Mouse (Mus musculus): ENCODE results near the gene Clec2g. TPM values are rescaled to one million over a fixed set of nuclear protein-coding genes. Genes with fewer than 3 reads are reported as not detected.
"Not testable (repeated sequence)": the region's sequence is repeated elsewhere in the genome, so short reads cannot be mapped to it uniquely, and the experiment has no call there.

Gene Clec2g
- total and polyA plus RNA-seq, 3 experiments, result 82.0 to 169 (median 91.7) TPM

- dilution Hi-C loops (cut with MboI; ENCODE audit: extremely low pct_ligation_motif_present, extremely low pct_unique_long_range_greater_than_20kb, low sequenced_read_pairs), result no loop called here
- no peak overlapping the region for H3K4me2 ChIP-seq (ENCODE audit: insufficient read depth, low read depth, poor library complexity, severe bottlenecking)
- no peaks in the 10 kb centered on the region for H3K27me3 ChIP-seq (replicated peaks)
- H3K27ac ChIP-seq (ENCODE audit: insufficient read depth, low read depth), result no peak overlapping the region
- DNase-seq (ENCODE audit: extremely low read depth), result no peak
- H3K79me2 ChIP-seq (replicated peaks; ENCODE audit: control insufficient read depth, extremely low read depth, insufficient read depth, poor library complexity, severe bottlenecking), result no peaks in the 10 kb centered on the region
- H3K36me3 ChIP-seq (replicated peaks in 1 of 2; ENCODE audit: control insufficient read depth in 1 of 2, insufficient read depth in 1 of 2, low read length in 1 of 2), result no peaks in the 10 kb centered on the region
- TF ChIP-seq POLR2A (IDR thresholded peaks at IDR 0.05; ENCODE audit: low read depth, low read length) (no peak), HCFC1 (IDR thresholded peaks at IDR 0.05; ENCODE audit: low read depth, low read length) (no peak), JUN (IDR thresholded peaks at IDR 0.05; ENCODE audit: insufficient read depth, low read depth, low read length) (no peak)
- in situ Hi-C loops (cut with MboI; ENCODE audit: low pct_ligation_motif_present, low pct_unique_long_range_greater_than_20kb, low sequenced_read_pairs), result no loop called here
- H3K9me3 ChIP-seq (replicated peaks; ENCODE audit: low read length), result no peaks in the 10 kb centered on the region
- peaks cover 0 to 13% of the 10 kb centered on the region in 2 experiments; a peak in 2 of 4 replicates for H3K4me1 ChIP-seq (ENCODE audit: control insufficient read depth in 1 of 2, insufficient read depth in 2 of 2)
- H3K9ac ChIP-seq (ENCODE audit: insufficient read depth, low read depth), result no peak overlapping the region
- H3K4me3 ChIP-seq (replicated peaks in 1 of 3; ENCODE audit: low read depth in 2 of 3, low read length in 2 of 3, poor library complexity in 1 of 3), result no peak overlapping the region
These were observed 20.5 kb upstream of the Clec2g start for GRCm38 (mm10) chr6:128913598-128914254.

GRCm38 (mm10) chr6:128917322-128917721, 16.9 kb upstream of the Clec2g start:
- Histone ChIP-seq H3K4me2 (ENCODE audit: insufficient read depth, low read depth, poor library complexity, severe bottlenecking) (no peak overlapping the region), H3K27me3 (replicated peaks) (no peaks in the 10 kb centered on the region), H3K4me1 (ENCODE audit: control insufficient read depth in 1 of 2, insufficient read depth in 2 of 2) (peaks cover 0 to 13% of the 10 kb centered on the region in 2 experiments; a peak in 2 of 4 replicates), H3K27ac (ENCODE audit: insufficient read depth, low read depth) (no peak overlapping the region), H3K9me3 (replicated peaks; ENCODE audit: low read length) (peaks cover 2% of the 10 kb centered on the region), H3K9ac (ENCODE audit: insufficient read depth, low read depth) (no peak overlapping the region), H3K4me3 (replicated peaks in 1 of 3; ENCODE audit: low read depth in 2 of 3, low read length in 2 of 3, poor library complexity in 1 of 3) (no peak overlapping the region), H3K79me2 (replicated peaks; ENCODE audit: control insufficient read depth, extremely low read depth, insufficient read depth, poor library complexity, severe bottlenecking) (no peaks in the 10 kb centered on the region), H3K36me3 (replicated peaks in 1 of 2; ENCODE audit: control insufficient read depth in 1 of 2, insufficient read depth in 1 of 2, low read length in 1 of 2) (no peaks in the 10 kb centered on the region)
- dilution Hi-C loops (cut with MboI; ENCODE audit: extremely low pct_ligation_motif_present, extremely low pct_unique_long_range_greater_than_20kb, low sequenced_read_pairs), result no loop called here
- TF ChIP-seq MAX (IDR thresholded peaks at IDR 0.05; ENCODE audit: low read length), result no peak
- TF ChIP-seq PAX5 (IDR thresholded peaks at IDR 0.05; ENCODE audit: low read length), result no peak
- no peak for TF ChIP-seq ZNF384 (IDR thresholded peaks at IDR 0.05; ENCODE audit: low read depth, low read length)
- no peak for TF ChIP-seq USF1 (IDR thresholded peaks at IDR 0.05; ENCODE audit: low read depth, low read length)
- no peak for TF ChIP-seq NELFE (IDR thresholded peaks at IDR 0.05; ENCODE audit: low read depth, low read length)
- TF ChIP-seq SMC3 (IDR thresholded peaks at IDR 0.05; ENCODE audit: low read depth, low read length), result no peak
- TF ChIP-seq ETS1 (conservative IDR thresholded peaks at IDR 0.05; ENCODE audit: low read depth, low read length), result no peak
- DNase-seq (ENCODE audit: extremely low read depth), result no peak
- in situ Hi-C loops (cut with MboI; ENCODE audit: low pct_ligation_motif_present, low pct_unique_long_range_greater_than_20kb, low sequenced_read_pairs), result no loop called here

GRCm38 (mm10) chr6:128933050-128933449, 1.1 kb upstream of the Clec2g start:
- H3K27me3 ChIP-seq (replicated peaks), result no peaks in the 10 kb centered on the region
- dilution Hi-C loops (cut with MboI; ENCODE audit: extremely low pct_ligation_motif_present, extremely low pct_unique_long_range_greater_than_20kb, low sequenced_read_pairs) (no loop called here), in situ Hi-C loops (cut with MboI; ENCODE audit: low pct_ligation_motif_present, low pct_unique_long_range_greater_than_20kb, low sequenced_read_pairs) (no loop called here)
- H3K79me2 ChIP-seq (replicated peaks; ENCODE audit: control insufficient read depth, extremely low read depth, insufficient read depth, poor library complexity, severe bottlenecking), result no peaks in the 10 kb centered on the region
- no peak overlapping the region for H3K9ac ChIP-seq (ENCODE audit: insufficient read depth, low read depth)
- peaks cover 9% of the 10 kb centered on the region for H3K9me3 ChIP-seq (replicated peaks; ENCODE audit: low read length)
- H3K36me3 ChIP-seq (replicated peaks in 1 of 2; ENCODE audit: control insufficient read depth in 1 of 2, insufficient read depth in 1 of 2, low read length in 1 of 2), result no peaks in the 10 kb centered on the region
- no peaks in the 10 kb centered on the region for H3K4me1 ChIP-seq (ENCODE audit: control insufficient read depth in 1 of 2, insufficient read depth in 2 of 2)
- H3K4me2 ChIP-seq (ENCODE audit: insufficient read depth, low read depth, poor library complexity, severe bottlenecking), result no peak overlapping the region
- H3K27ac ChIP-seq (ENCODE audit: insufficient read depth, low read depth), result no peak overlapping the region
- TF ChIP-seq MYC (IDR thresholded peaks at IDR 0.05; ENCODE audit: low read depth, low read length), result no peak
- H3K4me3 ChIP-seq (replicated peaks in 1 of 3; ENCODE audit: low read depth in 2 of 3, low read length in 2 of 3, poor library complexity in 1 of 3), result no peak overlapping the region
- DNase-seq (ENCODE audit: extremely low read depth), result no peak

- H3K9me3 ChIP-seq (replicated peaks; ENCODE audit: low read length); H3K79me2 ChIP-seq (replicated peaks; ENCODE audit: control insufficient read depth, extremely low read depth, insufficient read depth, poor library complexity, severe bottlenecking); H3K27ac ChIP-seq (ENCODE audit: insufficient read depth, low read depth); H3K4me2 ChIP-seq (ENCODE audit: insufficient read depth, low read depth, poor library complexity, severe bottlenecking); in situ Hi-C loops (cut with MboI; ENCODE audit: low pct_ligation_motif_present, low pct_unique_long_range_greater_than_20kb, low sequenced_read_pairs); dilution Hi-C loops (cut with MboI; ENCODE audit: extremely low pct_ligation_motif_present, extremely low pct_unique_long_range_greater_than_20kb, low sequenced_read_pairs); H3K9ac ChIP-seq (ENCODE audit: insufficient read depth, low read depth); H3K27me3 ChIP-seq (replicated peaks); H3K4me1 ChIP-seq (ENCODE audit: control insufficient read depth in 1 of 2, insufficient read depth in 2 of 2); H3K36me3 ChIP-seq (replicated peaks in 1 of 2; ENCODE audit: control insufficient read depth in 1 of 2, insufficient read depth in 1 of 2, low read length in 1 of 2); DNase-seq (ENCODE audit: extremely low read depth); H3K4me3 ChIP-seq (replicated peaks in 1 of 3; ENCODE audit: low read depth in 2 of 3, low read length in 2 of 3, poor library complexity in 1 of 3): not testable (repeated sequence)
These were observed 1.9 kb downstream of the Clec2g start for GRCm38 (mm10) chr6:128935889-128936665.

Measured in CH12.LX (cell line).